Mouse (Mus musculus): ENCODE data around the gene Tmem8b.

The Tmem8b gene

GRCm38 (mm10) chr4:43722191-43722590, 53.4 kb downstream of the Tmem8b start:
- DNase-seq: no peak

GRCm38 (mm10) chr4:43724764-43725163, 56.0 kb downstream of the Tmem8b start:
- peak in 1 of 2 experiments; percentile 65 for DNase-seq

- peak; percentile 42 to 65 for DNase-seq
Measured at GRCm38 (mm10) chr4:43726228-43726993, 57.6 kb downstream of the Tmem8b start.

- peak; percentile 85 to 92 for DNase-seq
Measured at GRCm38 (mm10) chr4:43726995-43727394, 58.2 kb downstream of the Tmem8b start, which contains the start of gene Hrct1. Gene Hrct1 (plus strand): TSS chr4:43727188.

GRCm38 (mm10) chr4:43727718-43728575, 59.2 kb downstream of the Tmem8b start:
- no peak for DNase-seq

GRCm38 (mm10) chr4:43728576-43728954, 59.8 kb downstream of the Tmem8b start:
- DNase-seq: peak; percentile 60 to 78

- no peak for DNase-seq
Measured at GRCm38 (mm10) chr4:43729126-43729525, 60.4 kb downstream of the Tmem8b start.

GRCm38 (mm10) chr4:43729794-43730550, 61.2 kb downstream of the Tmem8b start, which contains the start of gene Spaar:
Gene Spaar (plus strand): TSS chr4:43730034.
- peak; percentile 70 to 86 for DNase-seq

GRCm38 (mm10) chr4:43730750-43731297, 62.1 kb downstream of the Tmem8b start:
- DNase-seq: no peak

- no peak for DNase-seq
Measured at GRCm38 (mm10) chr4:43732171-43732570, 63.4 kb downstream of the Tmem8b start.

GRCm38 (mm10) chr4:43733186-43733585, 64.4 kb downstream of the Tmem8b start:
- no peak for DNase-seq

GRCm38 (mm10) chr4:43737144-43737543, 68.4 kb downstream of the Tmem8b start:
- no peak for DNase-seq

- no peak for DNase-seq
Measured at GRCm38 (mm10) chr4:43738989-43739674, 70.4 kb downstream of the Tmem8b start.

- DNase-seq: no peak
Measured at GRCm38 (mm10) chr4:43741526-43741925, 72.8 kb downstream of the Tmem8b start.

All from kidney, postnatal 25 days (tissue).